Mouse (Mus musculus) heart, postnatal 0 days (tissue): Measurements from ENCODE around the gene Gpi1.

Experiments used
- CTCF ChIP-seq: IDR thresholded peaks from 2 replicates; pipeline ENCODE4 v1.5.1; 2016; ENCODE audit warnings: antibody characterized with exemption, control low read depth, low read depth
- EP300 ChIP-seq: IDR thresholded peaks from 2 replicates; pipeline ENCODE4 v1.6.1; 2016; ENCODE audit warnings: antibody characterized with exemption, low read depth

- no peak for TF ChIP-seq CTCF
- TF ChIP-seq EP300 = no peak
Observed at GRCm38 (mm10) chr7:34277656-34278055, 47.5 kb upstream of the Gpi1 start.
